Mouse (Mus musculus) midbrain, embryonic 14.5 days (tissue): Measurements from ENCODE around the gene Dcaf7. TPM values are rescaled to one million over a fixed set of nuclear protein-coding genes. Genes with fewer than 3 reads are reported as not detected.
"Not testable (repeated sequence)": the region's sequence is repeated elsewhere in the genome, so short reads cannot be mapped to it uniquely, and the experiment has no call there.

Experiments used
- ATAC-seq: fragments of 200-750 bp; cut with Nextera tagmentation; 2 replicates; pipeline ENCODE4 v1.8.0; 2017; ENCODE audit warnings: moderate number of reproducible peaks, moderate library complexity; ENCODE audit not compliant: low FRiP score, low TSS enrichment
- DNase-seq: peaks from one replicate; pipeline ENCODE4 v3.0.0-alpha.2; 2015
- H3K27ac ChIP-seq: fragments of 300-500 bp; sonication (generic); replicated peaks from 2 replicates; pipeline ENCODE4 v1.5.1; 2014; ENCODE audit warnings: mild to moderate bottlenecking, low read depth, low read length, moderate library complexity
- H3K27me3 ChIP-seq: fragments of 300-500 bp; sonication (generic); 2 replicates; pipeline ENCODE4 v1.6.1; 2014; ENCODE audit warnings: low read length, control low read depth, mixed read lengths; ENCODE audit not compliant: control insufficient read depth, insufficient read depth
- H3K36me3 ChIP-seq: fragments of 300-500 bp; sonication (generic); 2 replicates; pipeline ENCODE4 v1.6.1; 2014; ENCODE audit warnings: low read length, control low read depth; ENCODE audit not compliant: control insufficient read depth, insufficient read depth
- H3K4me1 ChIP-seq: fragments of 300-500 bp; sonication (generic); 2 replicates; pipeline ENCODE4 v1.6.1; 2014; ENCODE audit warnings: mild to moderate bottlenecking, antibody characterized with exemption, low read length, control low read depth; ENCODE audit not compliant: control insufficient read depth, insufficient read depth
- H3K4me2 ChIP-seq: fragments of 300-500 bp; sonication (generic); 2 replicates; pipeline ENCODE4 v1.6.1; 2014; ENCODE audit warnings: mild to moderate bottlenecking, low read length, moderate library complexity
- H3K4me3 ChIP-seq: fragments of 300-500 bp; sonication (generic); replicated peaks from 2 replicates; pipeline ENCODE4 v1.5.1; 2014; ENCODE audit warnings: low read depth, low read length
- H3K9ac ChIP-seq: fragments of 300-500 bp; sonication (generic); replicated peaks from 2 replicates; pipeline ENCODE4 v1.6.1; 2014; ENCODE audit warnings: mild to moderate bottlenecking, low read length, moderate library complexity
- H3K9me3 ChIP-seq: fragments of 300-500 bp; sonication (generic); 2 replicates; pipeline ENCODE4 v1.6.1; 2016; ENCODE audit warnings: low read length, control low read depth, mixed read lengths; ENCODE audit not compliant: control insufficient read depth
- WGBS: fragments of 180-500 bp; shearing (Covaris S2); extraction: QIAGEN DNeasy Blood & Tissue Kit; methylation state at CpG from one replicate; pipeline ENCODE4 v1.1.7; 2014; 5-methylcytosine and 5-hydroxymethylcytosine counted together
- polyA plus RNA-seq: library from polyadenylated mRNA; unstranded; fragments of >200 nt; fragmentation: Nextera tagmentation; extraction: Ambion mirVana; gene quantifications from 2 replicates; pipeline ENCODE4 v1.2.1, GENCODE M21; 2014

Dcaf7 gene
- polyA plus RNA-seq, 1 experiment from 2014 or later, result 153 TPM

GRCm38 (mm10) chr11:106065923-106066571 is 29.4 kb downstream of the Dcaf7 start, which contains the start of gene Taco1:
Gene Taco1 (plus strand): TSS chr11:106066061.
- Histone ChIP-seq H3K27me3 (no peaks in the 10 kb centered on the region), H3K4me3 (peak within 1 kb of the TSS; percentile 81), H3K27ac (peak within 1 kb of the TSS; percentile 85), H3K4me1 (0 out of 2 replicates have a peak, but pooled peaks cover 3% of the 10 kb centered on the region), H3K36me3 (no peaks in the 10 kb centered on the region), H3K9ac (peak within 1 kb of the TSS; percentile 83), H3K9me3 (no peaks in the 10 kb centered on the region), H3K4me2 (peak within 1 kb of the TSS; percentile 70)
- ATAC-seq, result peak; percentile 93
- WGBS, result 0% methylated on average over 49 of the region's 49 CpGs
- peak; percentile 97 for DNase-seq

- 24% methylated on average over 23 of the region's 23 CpGs for WGBS
- H3K4me1 ChIP-seq, H3K36me3 ChIP-seq, H3K27me3 ChIP-seq, ATAC-seq, H3K27ac ChIP-seq, H3K9me3 ChIP-seq: not testable (repeated sequence)
- peak overlapping the region; percentile 81 for H3K4me3 ChIP-seq
- H3K9ac ChIP-seq, result peak overlapping the region; percentile 83
- peak; percentile 87 for DNase-seq
- peak overlapping the region; percentile 70 for H3K4me2 ChIP-seq
Observed at GRCm38 (mm10) chr11:106066616-106067015, 29.9 kb downstream of the Dcaf7 start.

GRCm38 (mm10) chr11:106073774-106074173 is 37.1 kb downstream of the Dcaf7 start:
- DNase-seq (no peak), ATAC-seq (no peak)
- peaks cover 26% of the 10 kb centered on the region for H3K36me3 ChIP-seq
- WGBS, result 90% methylated on average over 3 of the region's 3 CpGs
- no peak overlapping the region for H3K27ac ChIP-seq
- H3K4me2 ChIP-seq, result no peak overlapping the region
- H3K4me1 ChIP-seq, result no peaks in the 10 kb centered on the region
- H3K9me3 ChIP-seq, result no peaks in the 10 kb centered on the region
- no peaks in the 10 kb centered on the region for H3K27me3 ChIP-seq
- H3K9ac ChIP-seq, result no peak overlapping the region
- no peak overlapping the region for H3K4me3 ChIP-seq

GRCm38 (mm10) chr11:106076321-106076720 is 39.6 kb downstream of the Dcaf7 start:
- peaks cover 25% of the 10 kb centered on the region for H3K36me3 ChIP-seq
- no peak overlapping the region for H3K4me3 ChIP-seq
- no peak overlapping the region for H3K4me2 ChIP-seq
- no peaks in the 10 kb centered on the region for H3K27me3 ChIP-seq
- no peak overlapping the region for H3K27ac ChIP-seq
- ATAC-seq (no peak), DNase-seq (peak; percentile 82)
- H3K9ac ChIP-seq, result no peak overlapping the region
- 9% methylated on average over 4 of the region's 4 CpGs for WGBS
- no peaks in the 10 kb centered on the region for H3K9me3 ChIP-seq
- H3K4me1 ChIP-seq, result no peaks in the 10 kb centered on the region

- peak; percentile 99 for DNase-seq
- Histone ChIP-seq H3K4me2 (peak within 1 kb of the TSS; percentile 79), H3K36me3 (no peaks in the 10 kb centered on the region), H3K27me3 (no peaks in the 10 kb centered on the region), H3K4me1 (peaks cover 13% of the 10 kb centered on the region), H3K4me3 (peak within 1 kb of the TSS; percentile 96), H3K9me3 (no peaks in the 10 kb centered on the region), H3K27ac (peak within 1 kb of the TSS; percentile 96), H3K9ac (peak within 1 kb of the TSS; percentile 80)
- WGBS, result 1% methylated on average over 69 of the region's 69 CpGs
- ATAC-seq, result peak; percentile 99
Observed at GRCm38 (mm10) chr11:106083708-106084701, 47.3 kb downstream of the Dcaf7 start, which contains the start of gene Map3k3. Gene Map3k3 (plus strand): TSS chr11:106084613.

GRCm38 (mm10) chr11:106084911-106085561 is 48.4 kb downstream of the Dcaf7 start:
- no peaks in the 10 kb centered on the region for H3K27me3 ChIP-seq
- no peaks in the 10 kb centered on the region for H3K36me3 ChIP-seq
- peaks cover 13% of the 10 kb centered on the region for H3K4me1 ChIP-seq
- peak overlapping the region; percentile 80 for H3K9ac ChIP-seq
- H3K4me2 ChIP-seq, result peak overlapping the region; percentile 64
- H3K4me3 ChIP-seq, result peak overlapping the region; percentile 96
- DNase-seq, result peak; percentile 83
- H3K9me3 ChIP-seq, result no peaks in the 10 kb centered on the region
- peak; percentile 59 for ATAC-seq
- peak overlapping the region; percentile 96 for H3K27ac ChIP-seq
- under 1% methylated on average over 61 of the region's 61 CpGs for WGBS

GRCm38 (mm10) chr11:106098223-106098622 is 61.6 kb downstream of the Dcaf7 start:
- Histone ChIP-seq H3K27ac (no peak overlapping the region), H3K4me2 (no peak overlapping the region), H3K4me1 (no peaks in the 10 kb centered on the region), H3K4me3 (no peak overlapping the region), H3K36me3 (peaks cover 8% of the 10 kb centered on the region; the same call in 1 of the 2 replicates), H3K9me3 (no peaks in the 10 kb centered on the region), H3K9ac (no peak overlapping the region), H3K27me3 (no peaks in the 10 kb centered on the region)
- DNase-seq, result no peak
- no peak for ATAC-seq
- 94% methylated on average over 1 of the region's 1 CpGs for WGBS

- no peak overlapping the region for H3K4me2 ChIP-seq
- no peak overlapping the region for H3K4me3 ChIP-seq
- H3K27ac ChIP-seq, result no peak overlapping the region
- no peaks in the 10 kb centered on the region for H3K27me3 ChIP-seq
- no peaks in the 10 kb centered on the region for H3K4me1 ChIP-seq
- 98% methylated on average over 3 of the region's 3 CpGs for WGBS
- H3K9ac ChIP-seq, result no peak overlapping the region
- DNase-seq (no peak), ATAC-seq (no peak)
- H3K9me3 ChIP-seq, result no peaks in the 10 kb centered on the region
- peaks cover 11% of the 10 kb centered on the region; the same call in 1 of the 2 replicates for H3K36me3 ChIP-seq
Observed at GRCm38 (mm10) chr11:106102866-106103265, 66.2 kb downstream of the Dcaf7 start.
